Mouse (Mus musculus) forebrain, embryonic 14.5 days (tissue): ENCODE measurements around the gene Cnga1. TPM values are rescaled to one million over a fixed set of nuclear protein-coding genes. Genes with fewer than 3 reads are reported as not detected.

Experiments
- ATAC-seq: fragments of 200-750 bp; cut with Nextera tagmentation; 2 replicates; pipeline ENCODE4 v1.8.0; 2017; ENCODE audit warnings: mild to moderate bottlenecking, moderate library complexity
- DNase-seq: peaks from one replicate; pipeline ENCODE4 v3.0.0-alpha.2; 2015; ENCODE audit warnings: low spot score
- H3K27ac ChIP-seq: fragments of 300-500 bp; sonication (generic); 2 replicates; pipeline ENCODE4 v1.5.1; 2014; ENCODE audit warnings: low read depth, mild to moderate bottlenecking, control low read depth, low read length, moderate library complexity
- H3K27me3 ChIP-seq: fragments of 300-500 bp; sonication (generic); replicated peaks from 2 replicates; pipeline ENCODE4 v1.6.1; 2014; ENCODE audit warnings: low read length, control low read depth, mixed read lengths; ENCODE audit not compliant: control insufficient read depth, insufficient read depth
- H3K36me3 ChIP-seq: fragments of 300-500 bp; sonication (generic); 2 replicates; pipeline ENCODE4 v1.6.1; 2014; ENCODE audit warnings: low read length, control low read depth; ENCODE audit not compliant: control insufficient read depth, insufficient read depth
- H3K4me1 ChIP-seq: fragments of 300-500 bp; sonication (generic); 2 replicates; pipeline ENCODE4 v1.6.1; 2014; ENCODE audit warnings: antibody characterized with exemption, low read length, control low read depth; ENCODE audit not compliant: control insufficient read depth, insufficient read depth
- H3K4me2 ChIP-seq: fragments of 300-500 bp; sonication (generic); 2 replicates; pipeline ENCODE4 v1.6.1; 2014; ENCODE audit warnings: mild to moderate bottlenecking, control low read depth, low read length
- H3K4me3 ChIP-seq: fragments of 300-500 bp; sonication (generic); 2 replicates; pipeline ENCODE4 v1.5.1; 2014; ENCODE audit warnings: low read depth, low read length, control low read depth
- H3K9ac ChIP-seq: fragments of 300-500 bp; sonication (generic); 2 replicates; pipeline ENCODE4 v1.6.1; 2014; ENCODE audit warnings: mild to moderate bottlenecking, low read length, control low read depth, moderate library complexity
- H3K9me3 ChIP-seq: fragments of 300-500 bp; sonication (generic); replicated peaks from 2 replicates; pipeline ENCODE4 v1.6.1; 2016; ENCODE audit warnings: low read length, control low read depth, mixed read lengths; ENCODE audit not compliant: control insufficient read depth
- WGBS: fragments of 180-500 bp; shearing (Covaris S2); extraction: QIAGEN DNeasy Blood & Tissue Kit; methylation state at CpG from one replicate; pipeline ENCODE4 v1.1.7; 2014; 5-methylcytosine and 5-hydroxymethylcytosine counted together
- polyA plus RNA-seq: library from polyadenylated mRNA; unstranded; fragments of >200 nt; fragmentation: Nextera tagmentation; extraction: Ambion mirVana; gene quantifications from 2 replicates; pipeline ENCODE4 v1.2.1, GENCODE M21; 2014

Cnga1 gene
- polyA plus RNA-seq, 1 experiment from 2014 or later, result not detected

- no peak for ATAC-seq
- WGBS, result 47% methylated on average over 3 of the region's 3 CpGs
These were observed 20.8 kb upstream of the Cnga1 start for GRCm38 (mm10) chr5:72664854-72665253.

GRCm38 (mm10) chr5:72664126-72664525 lies 20.1 kb upstream of the Cnga1 start:
- Histone ChIP-seq H3K36me3 (no peaks in the 10 kb centered on the region), H3K9ac (no peak overlapping the region), H3K4me3 (no peak overlapping the region), H3K4me2 (no peak overlapping the region), H3K9me3 (no peaks in the 10 kb centered on the region), H3K27ac (no peak overlapping the region), H3K27me3 (no peaks in the 10 kb centered on the region), H3K4me1 (no peaks in the 10 kb centered on the region)
- 88% methylated on average over 5 of the region's 5 CpGs for WGBS
- DNase-seq, result no peak
- no peak for ATAC-seq

More at GRCm38 (mm10) chr5:72664854-72665253, 20.8 kb upstream of the Cnga1 start:
- Histone ChIP-seq H3K27ac (no peak overlapping the region), H3K9me3 (no peaks in the 10 kb centered on the region), H3K36me3 (no peaks in the 10 kb centered on the region), H3K4me1 (no peaks in the 10 kb centered on the region), H3K27me3 (no peaks in the 10 kb centered on the region), H3K9ac (no peak overlapping the region), H3K4me3 (no peak overlapping the region), H3K4me2 (no peak overlapping the region)
- DNase-seq, result no peak

- Histone ChIP-seq H3K4me2 (no peak overlapping the region), H3K9me3 (no peaks in the 10 kb centered on the region), H3K4me3 (no peak overlapping the region), H3K27ac (no peak overlapping the region), H3K36me3 (no peaks in the 10 kb centered on the region), H3K9ac (no peak overlapping the region), H3K27me3 (no peaks in the 10 kb centered on the region), H3K4me1 (no peaks in the 10 kb centered on the region)
- ATAC-seq (no peak), DNase-seq (no peak)
- WGBS, result 94% methylated on average over 6 of the region's 6 CpGs
These were observed 17.1 kb upstream of the Cnga1 start for GRCm38 (mm10) chr5:72661051-72661781.

DNA sequence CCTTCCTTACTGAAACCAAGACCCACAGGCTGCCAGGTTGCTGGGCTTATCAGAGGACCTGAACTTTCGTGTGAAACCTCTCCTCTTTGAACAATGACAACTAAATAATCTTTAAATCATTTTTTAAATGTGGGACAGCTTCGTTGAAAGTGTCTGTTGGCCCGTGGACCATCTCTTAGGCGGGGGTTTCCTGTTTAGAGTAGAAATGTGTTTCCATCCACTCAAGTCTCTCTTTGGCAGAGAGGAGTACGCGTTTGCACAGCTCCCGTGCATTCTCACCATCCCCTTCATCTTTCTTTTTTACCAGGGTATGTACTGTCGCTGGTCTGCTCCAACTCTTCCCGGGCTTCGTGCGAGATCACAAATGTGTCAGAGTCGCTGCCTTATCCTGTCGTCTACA lies 14.3 kb upstream of the Cnga1 start:
- H3K9me3 ChIP-seq, result no peaks in the 10 kb centered on the region
- no peak overlapping the region for H3K4me2 ChIP-seq
- H3K9ac ChIP-seq, result no peak overlapping the region
- no peak overlapping the region for H3K4me3 ChIP-seq
- no peaks in the 10 kb centered on the region for H3K27me3 ChIP-seq
- no peak overlapping the region for H3K27ac ChIP-seq
- WGBS, result 90% methylated on average over 13 of the region's 13 CpGs
- H3K4me1 ChIP-seq, result no peaks in the 10 kb centered on the region
- ATAC-seq (no peak), DNase-seq (no peak)
- no peaks in the 10 kb centered on the region for H3K36me3 ChIP-seq

GRCm38 (mm10) chr5:72656270-72656791 lies 12.3 kb upstream of the Cnga1 start:
- H3K27ac ChIP-seq, result no peak overlapping the region
- no peak overlapping the region for H3K9ac ChIP-seq
- H3K4me3 ChIP-seq, result no peak overlapping the region
- H3K36me3 ChIP-seq, result no peaks in the 10 kb centered on the region
- H3K4me1 ChIP-seq, result no peaks in the 10 kb centered on the region
- WGBS, result 68% methylated on average over 7 of the region's 7 CpGs
- H3K27me3 ChIP-seq, result no peaks in the 10 kb centered on the region
- H3K9me3 ChIP-seq, result no peaks in the 10 kb centered on the region
- no peak overlapping the region for H3K4me2 ChIP-seq
- ATAC-seq (no peak), DNase-seq (no peak)

DNA sequence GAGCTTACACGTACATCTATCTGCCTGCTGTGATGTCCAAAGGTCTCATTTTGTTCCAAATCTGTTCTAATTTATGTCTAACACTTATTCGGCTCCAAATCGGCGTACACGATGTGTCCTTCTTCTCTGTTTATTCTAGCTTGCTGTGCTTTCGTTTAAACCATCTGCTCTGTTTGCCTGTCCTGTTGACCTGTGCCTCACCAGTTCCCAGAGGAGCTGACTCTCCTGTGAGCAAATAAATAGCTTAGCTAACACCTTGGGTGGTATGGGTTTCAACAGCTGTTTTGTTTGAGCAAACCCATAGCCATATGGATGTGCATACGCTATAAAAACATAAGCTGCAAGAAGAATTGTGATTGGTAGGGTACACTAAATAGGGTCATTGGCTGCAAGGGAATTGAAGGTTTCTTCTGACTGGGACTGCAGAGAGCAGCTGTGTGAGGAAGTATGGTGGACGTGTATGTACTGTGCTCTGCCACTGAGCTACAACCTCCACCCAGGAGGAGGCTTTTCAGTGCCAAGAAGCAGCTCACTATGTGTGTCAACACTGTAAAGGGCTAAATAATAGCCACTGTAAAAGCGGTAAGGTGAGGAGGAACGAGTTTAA lies 9.1 kb upstream of the Cnga1 start:
- Histone ChIP-seq H3K27me3 (peaks cover 6% of the 10 kb centered on the region; the same call in 1 of the 2 replicates), H3K4me2 (no peak overlapping the region), H3K4me1 (no peaks in the 10 kb centered on the region), H3K4me3 (no peak overlapping the region), H3K9me3 (no peaks in the 10 kb centered on the region), H3K36me3 (no peaks in the 10 kb centered on the region), H3K27ac (no peak overlapping the region), H3K9ac (no peak overlapping the region)
- DNase-seq, result peak; percentile 48
- peak; percentile 75; the same call in 1 of the 2 replicates for ATAC-seq
- 59% methylated on average over 10 of the region's 10 CpGs for WGBS

DNA sequence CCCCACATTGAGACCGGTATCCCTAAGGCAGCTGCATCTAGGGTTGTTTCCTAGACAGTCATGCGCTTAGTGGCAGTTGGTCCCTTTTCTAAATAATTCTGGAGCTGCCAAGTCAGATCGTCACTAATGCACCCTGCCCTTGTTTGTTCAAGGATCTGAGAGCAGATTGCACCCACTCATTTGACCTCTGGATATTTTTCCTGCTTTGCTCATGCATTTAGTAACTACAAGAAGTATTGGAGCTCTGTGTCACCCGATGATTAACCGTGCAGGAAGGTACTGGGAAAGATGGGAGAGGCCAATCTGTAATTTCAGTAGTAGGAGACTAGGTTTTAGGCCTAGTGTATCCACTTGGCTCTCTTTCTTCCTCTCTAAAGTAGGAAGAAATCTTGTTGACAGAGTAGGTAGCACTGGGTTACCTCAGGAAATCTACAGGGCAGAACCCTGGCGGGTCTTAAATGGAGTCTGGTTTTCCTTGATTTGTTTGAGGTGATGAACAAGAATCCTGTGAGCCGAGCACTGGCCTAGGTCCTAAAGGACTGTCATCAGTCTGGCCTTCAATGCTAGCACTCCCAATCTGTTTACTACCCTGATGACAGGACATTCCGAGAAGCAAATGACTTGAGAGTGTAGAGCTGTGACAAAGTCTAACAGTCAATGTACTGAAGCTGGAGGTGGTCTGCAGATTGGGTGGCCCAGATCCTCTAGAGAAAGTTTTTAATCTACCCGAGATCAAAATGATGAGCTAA lies 5.1 kb upstream of the Cnga1 start:
- Histone ChIP-seq H3K9me3 (no peaks in the 10 kb centered on the region), H3K4me3 (no peak overlapping the region), H3K27me3 (peaks cover 24% of the 10 kb centered on the region; the same call in 1 of the 2 replicates), H3K4me2 (no peak overlapping the region), H3K9ac (no peak overlapping the region), H3K36me3 (no peaks in the 10 kb centered on the region), H3K4me1 (0 out of 2 replicates have a peak, but pooled peaks cover 2% of the 10 kb centered on the region), H3K27ac (no peak overlapping the region)
- WGBS, result 86% methylated on average over 9 of the region's 9 CpGs
- ATAC-seq (no peak), DNase-seq (no peak)

- Histone ChIP-seq H3K4me3 (peak overlapping the region; percentile 44), H3K4me1 (0 out of 2 replicates have a peak, but pooled peaks cover 2% of the 10 kb centered on the region), H3K27me3 (peaks cover 24% of the 10 kb centered on the region; the same call in 1 of the 2 replicates), H3K36me3 (no peaks in the 10 kb centered on the region), H3K9ac (peak overlapping the region; percentile 46; the same call in 1 of the 2 replicates), H3K9me3 (no peaks in the 10 kb centered on the region), H3K27ac (no peak overlapping the region), H3K4me2 (peak overlapping the region; percentile 84)
- peak; percentile 72 for ATAC-seq
- WGBS, result 5% methylated on average over 18 of the region's 18 CpGs
- peak; percentile 11 for DNase-seq
These were observed 4.0 kb upstream of the Cnga1 start for GRCm38 (mm10) chr5:72647958-72648595.
